Mouse (Mus musculus): ENCODE measurements around the gene Olfr523.
"Not testable (repeated sequence)": the region's sequence is repeated elsewhere in the genome, so short reads cannot be mapped to it uniquely, and the experiment has no call there.

Olfr523 gene

DNA sequence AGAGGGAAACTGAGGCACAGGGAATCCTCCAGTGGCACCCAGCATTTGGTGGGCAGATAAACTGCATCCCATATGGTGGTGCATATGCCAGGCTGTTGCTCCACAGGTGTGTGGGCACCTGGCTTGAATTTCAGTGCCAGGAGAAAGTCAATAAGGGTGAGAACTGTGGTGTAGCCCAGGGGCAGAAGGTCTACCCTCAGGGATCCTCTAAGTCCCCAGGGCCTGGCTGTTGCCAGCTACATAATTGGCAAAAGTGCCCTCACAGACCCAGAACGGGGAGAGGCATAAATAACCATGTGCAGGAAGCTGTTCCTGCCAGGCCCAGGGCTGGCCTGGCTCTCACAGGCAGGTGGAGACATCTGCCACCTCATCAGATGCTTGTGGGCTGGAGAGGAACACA, at the start of gene Olfr523:
Gene Olfr523, plus strand, starts transcription at position 282 of the 400 bp plus-strand sequence.
- DNase-seq (ENCODE audit: low spot score) = no peak

DNA sequence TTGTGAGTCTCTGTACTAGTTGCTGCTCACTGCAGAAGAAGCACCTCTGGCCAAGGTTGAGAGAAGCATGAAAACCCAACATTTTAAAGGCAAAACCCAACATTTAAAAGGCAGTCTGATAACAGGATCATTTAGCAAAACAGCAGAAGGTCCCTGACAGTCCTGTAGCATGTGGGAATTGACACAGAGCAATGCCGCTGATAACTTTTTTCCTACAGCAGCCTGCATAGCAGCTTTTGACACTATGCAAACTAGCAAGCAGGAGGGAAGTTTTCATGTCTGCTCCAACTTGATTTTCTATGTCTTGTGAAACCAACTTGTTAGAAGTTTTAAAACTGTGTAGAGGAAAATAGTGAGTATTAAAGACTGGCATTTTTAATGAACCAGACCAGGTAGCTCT, 48.6 kb upstream of the Olfr523 start:
- no peak for DNase-seq (ENCODE audit: low spot score)

DNA sequence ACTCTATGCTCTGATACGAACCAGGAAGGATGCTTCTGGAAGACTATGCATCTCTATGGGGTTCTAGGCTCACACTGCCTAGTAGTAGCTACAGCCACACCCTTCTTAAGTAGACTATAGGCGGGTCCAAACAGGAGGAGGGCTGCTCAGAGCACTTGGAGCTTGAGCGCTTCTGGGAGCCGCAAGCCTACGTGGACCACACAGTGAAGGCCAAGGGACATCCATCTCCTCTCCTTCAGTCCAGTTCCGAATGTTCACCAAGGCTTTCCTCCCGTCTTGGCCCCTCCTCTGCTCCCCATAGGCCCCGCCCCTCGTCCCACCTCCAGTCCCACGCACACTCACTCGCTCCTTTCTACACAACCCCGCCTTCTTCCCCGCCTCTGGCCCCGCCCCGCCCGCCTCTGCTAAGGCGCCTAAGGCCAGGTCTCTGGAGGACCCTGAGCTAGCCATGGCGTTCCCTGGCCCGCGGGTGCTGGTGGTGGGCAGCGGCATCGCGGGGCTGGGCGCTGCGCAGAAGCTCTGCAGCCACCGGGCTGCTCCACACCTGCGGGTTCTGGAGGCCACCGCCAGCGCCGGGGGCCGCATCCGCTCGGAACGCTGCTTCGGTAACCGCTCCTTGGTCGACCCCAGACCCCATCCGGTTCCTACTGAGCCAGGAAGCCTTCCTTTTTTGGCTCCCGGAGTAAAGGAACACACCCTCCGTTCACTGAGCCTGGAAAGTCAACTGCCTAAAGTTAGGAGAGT, 47.6 kb upstream of the Olfr523 start:
- peak; percentile 46 for DNase-seq (ENCODE audit: low spot score)

DNA sequence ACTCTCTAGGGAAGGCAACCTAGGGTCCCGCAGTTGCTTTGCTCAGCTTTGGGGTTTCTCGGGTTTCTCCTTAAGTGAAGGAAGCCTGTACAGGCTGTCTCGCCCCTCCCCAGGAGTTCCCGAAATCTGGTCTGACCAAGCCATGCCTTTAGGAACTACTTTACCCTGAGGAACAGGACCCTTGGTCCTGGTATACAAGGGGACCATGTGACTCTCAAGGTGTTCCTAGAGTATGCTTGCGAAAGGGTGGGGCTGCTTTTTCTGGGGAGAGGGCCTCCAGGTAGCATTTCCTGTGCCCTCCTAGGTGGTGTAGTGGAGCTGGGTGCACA, 47.0 kb upstream of the Olfr523 start:
- DNase-seq (ENCODE audit: low spot score) = no peak

DNA sequence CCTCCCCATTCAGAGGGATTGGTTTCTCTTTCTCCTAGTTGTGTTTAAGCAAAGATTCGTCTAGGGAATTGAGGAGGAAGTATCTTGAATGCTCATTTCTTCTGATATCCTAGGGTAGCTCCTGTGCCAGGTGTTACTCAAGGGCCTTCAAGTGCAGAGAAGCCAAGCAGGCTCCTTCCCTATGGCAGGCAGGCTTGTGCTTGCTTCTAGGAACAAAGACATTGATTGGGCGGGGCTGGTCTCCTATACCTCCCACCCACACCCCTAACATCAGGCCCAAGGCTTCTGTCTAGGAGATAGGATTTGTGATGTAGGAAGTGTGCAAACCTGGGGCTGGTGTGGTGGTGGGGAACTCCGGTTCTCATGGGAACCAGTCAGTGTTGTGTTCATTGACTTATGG, 46.1 kb upstream of the Olfr523 start:
- DNase-seq (ENCODE audit: low spot score) = no peak

DNA sequence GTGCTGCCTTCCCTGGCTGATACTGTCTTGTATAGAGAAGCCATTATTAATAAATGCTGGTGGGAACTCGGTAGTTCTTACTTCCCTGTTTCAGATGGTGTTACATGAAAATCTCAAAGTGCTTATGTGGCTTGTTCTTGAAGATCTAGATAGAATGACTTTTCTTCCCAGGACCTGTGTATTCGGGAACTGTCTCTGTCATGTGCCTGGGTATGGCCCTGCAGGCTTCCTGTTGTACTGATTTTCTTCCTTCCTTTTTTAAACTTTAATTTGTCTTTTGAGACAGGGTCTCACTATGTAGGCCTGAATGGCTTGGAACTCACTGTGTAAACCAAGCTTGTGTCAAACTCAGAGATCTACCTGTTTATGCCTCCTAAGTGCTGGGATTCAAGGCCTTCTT, 45.1 kb upstream of the Olfr523 start:
- DNase-seq (ENCODE audit: low spot score) = no peak

DNA sequence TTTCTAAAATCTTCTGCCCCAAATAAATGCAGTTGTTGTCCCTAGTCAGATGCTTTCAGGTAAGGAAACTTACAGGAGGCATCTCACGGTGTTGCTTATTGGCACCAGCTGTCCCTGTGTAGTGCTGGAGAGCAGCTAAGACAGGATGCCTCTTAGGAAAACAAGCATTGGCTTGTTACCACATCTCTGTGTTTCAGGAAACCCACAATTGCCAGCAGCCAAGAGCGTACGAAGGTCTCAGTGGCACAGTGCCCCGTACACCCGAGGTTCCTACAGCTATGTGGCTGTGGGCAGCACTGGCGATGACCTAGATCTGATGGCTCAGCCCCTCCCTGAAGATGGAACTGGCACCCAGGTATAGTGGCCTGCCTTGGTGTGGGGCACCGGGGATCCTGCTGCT, 40.8 kb upstream of the Olfr523 start:
- DNase-seq (ENCODE audit: low spot score) = not testable (repeated sequence)

DNA sequence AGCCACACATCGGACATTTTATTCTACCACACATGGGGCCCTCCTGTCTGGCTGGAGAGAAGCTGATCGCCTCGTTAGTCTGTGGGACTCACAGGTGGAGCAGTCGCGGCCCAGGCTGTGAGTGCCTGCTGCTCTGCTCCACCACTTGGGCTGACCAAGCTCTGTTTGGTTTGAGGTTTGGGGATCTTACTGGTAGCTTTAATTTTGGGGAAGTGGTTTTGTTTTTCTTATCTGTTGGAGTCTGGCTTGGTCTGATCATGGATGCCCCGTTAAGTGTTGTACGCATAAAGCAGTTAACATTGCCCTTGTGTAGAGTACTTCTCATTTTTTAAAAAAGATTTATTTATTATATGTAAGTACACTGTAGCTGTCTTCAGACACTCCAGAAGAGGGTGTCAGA, 39.0 kb upstream of the Olfr523 start:
- not testable (repeated sequence) for DNase-seq (ENCODE audit: low spot score)

DNA sequence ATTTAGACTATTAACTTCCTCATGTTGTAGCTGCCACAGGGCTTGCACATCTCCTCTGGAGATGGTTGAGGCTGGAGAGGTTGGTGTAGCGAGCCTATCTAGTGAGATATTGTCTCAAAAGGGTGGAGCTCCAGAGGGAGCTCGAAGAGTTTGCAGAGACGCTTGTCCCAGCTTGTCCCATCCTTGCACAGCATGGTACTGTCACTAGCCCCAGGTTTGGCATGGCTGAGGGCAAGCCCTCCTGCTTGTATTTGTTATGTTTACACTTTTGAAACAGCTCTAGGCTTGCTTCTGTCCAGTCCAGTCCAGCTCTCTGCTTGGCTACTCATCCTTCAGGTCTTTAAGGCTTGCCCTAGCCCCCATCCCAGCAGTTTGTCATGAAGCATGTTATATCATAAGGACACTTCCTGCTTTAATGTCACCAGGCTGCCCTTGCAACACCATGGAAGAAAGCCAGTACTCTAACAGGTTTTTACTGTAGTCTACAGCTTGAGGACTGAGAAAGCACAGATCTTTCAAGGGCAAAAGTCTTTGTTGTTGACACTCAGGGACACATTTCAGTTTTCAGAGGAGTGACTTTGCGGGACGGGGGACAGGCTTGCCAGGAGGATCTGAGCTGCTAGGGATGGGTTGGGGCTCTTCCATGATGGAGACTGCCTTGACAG, 37.8 kb upstream of the Olfr523 start:
- DNase-seq (ENCODE audit: low spot score) = no peak

DNA sequence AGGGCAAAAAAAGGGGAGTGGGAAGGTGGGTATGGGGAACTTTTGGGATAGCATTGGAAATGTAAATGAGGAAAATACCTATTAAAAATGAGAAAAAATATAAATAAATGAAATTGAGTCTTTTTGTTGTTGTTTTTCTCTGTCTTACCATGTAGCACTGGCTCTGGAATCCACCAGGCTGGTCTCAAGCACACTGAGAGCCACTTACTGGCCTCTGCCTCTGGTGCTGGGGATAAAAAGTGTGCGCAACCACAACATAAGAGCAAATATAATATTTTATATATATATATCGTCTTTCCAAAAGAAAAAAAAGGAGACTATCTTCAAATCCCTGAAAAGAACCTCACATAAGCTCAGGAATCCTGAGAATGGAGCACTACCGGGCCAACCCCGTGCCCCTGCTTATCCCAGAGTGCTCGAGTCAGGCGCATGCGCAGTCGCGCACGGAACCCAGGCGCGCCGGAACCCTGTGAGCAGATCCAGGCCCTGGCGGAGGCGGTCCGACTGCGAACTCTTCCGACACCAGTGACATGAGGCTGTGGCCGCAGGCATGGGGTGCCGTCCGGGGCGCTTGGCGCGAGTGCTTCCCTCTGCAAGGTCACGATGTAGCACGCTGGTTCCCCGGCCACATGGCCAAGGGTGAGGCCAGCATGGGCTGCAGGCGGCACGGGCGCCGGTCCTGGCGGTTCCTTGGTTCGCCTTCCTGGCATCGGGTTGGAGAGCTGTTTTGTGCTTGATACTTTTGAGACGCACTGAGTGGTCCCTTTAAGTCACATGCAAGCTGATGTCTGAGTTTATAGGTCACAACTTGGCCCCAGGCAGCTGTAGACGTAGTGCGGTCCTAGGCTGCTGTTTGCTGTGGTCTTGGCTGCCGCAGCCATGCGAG, 35.6 kb upstream of the Olfr523 start, which contains the start of gene Mtg1:
Gene Mtg1, plus strand, starts transcription at position 430 of the 886 bp plus-strand sequence.
- DNase-seq (ENCODE audit: low spot score) = peak; percentile 98

DNA sequence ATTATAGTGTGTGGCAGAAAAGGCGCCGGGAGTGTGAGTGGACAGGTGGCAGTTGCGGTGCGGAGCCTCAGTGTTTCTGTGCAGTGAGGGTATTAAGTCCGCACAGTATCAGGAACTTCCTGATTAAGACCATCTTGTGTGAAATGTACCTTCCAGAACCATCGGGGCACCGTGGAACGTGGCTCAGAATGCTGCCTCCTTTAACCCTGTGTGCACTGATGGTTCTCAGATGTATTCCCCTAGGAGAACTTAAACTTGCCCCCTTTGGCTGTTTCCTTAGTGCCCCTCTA, 35.1 kb upstream of the Olfr523 start:
- no peak for DNase-seq (ENCODE audit: low spot score)

DNA sequence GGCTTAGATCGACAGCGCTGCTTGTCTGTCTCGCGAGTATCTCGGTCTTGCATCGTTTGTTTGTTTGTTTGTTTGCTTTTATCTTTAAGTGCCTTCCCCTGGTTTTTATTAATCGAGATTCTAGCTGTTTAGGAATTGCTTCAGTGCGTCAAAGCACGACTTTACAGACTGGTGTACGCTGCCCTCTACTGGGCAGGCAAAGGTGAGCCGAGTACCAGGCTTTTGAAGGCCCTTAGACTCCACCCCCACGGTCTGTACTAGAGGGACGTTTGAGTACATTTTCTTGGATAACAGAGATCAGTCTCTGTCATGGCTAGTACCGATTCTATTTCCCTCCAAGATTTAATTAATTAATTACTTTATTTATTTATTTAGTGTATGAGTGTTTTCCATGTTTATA, 31.7 kb upstream of the Olfr523 start:
- DNase-seq (ENCODE audit: low spot score) = no peak

DNA sequence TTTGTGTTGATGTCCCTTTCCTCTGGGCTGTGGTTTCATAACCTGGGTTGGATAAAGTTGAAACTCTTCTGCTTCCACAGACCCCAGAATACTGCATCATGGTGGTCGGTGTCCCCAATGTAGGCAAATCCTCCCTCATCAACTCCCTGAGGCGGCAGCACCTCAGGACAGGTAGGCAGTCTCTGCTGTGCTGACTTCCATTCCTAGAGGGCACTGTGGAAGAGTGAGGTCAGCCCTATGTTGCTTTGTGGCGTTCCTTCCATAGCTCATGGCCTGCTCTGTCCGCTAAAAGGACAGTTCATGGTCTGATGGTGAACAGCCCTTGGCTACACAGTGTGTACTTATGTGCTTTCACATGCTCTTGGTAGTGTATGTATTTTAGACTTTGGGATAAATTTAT, 28.5 kb upstream of the Olfr523 start:
- DNase-seq (ENCODE audit: low spot score) = no peak

DNA sequence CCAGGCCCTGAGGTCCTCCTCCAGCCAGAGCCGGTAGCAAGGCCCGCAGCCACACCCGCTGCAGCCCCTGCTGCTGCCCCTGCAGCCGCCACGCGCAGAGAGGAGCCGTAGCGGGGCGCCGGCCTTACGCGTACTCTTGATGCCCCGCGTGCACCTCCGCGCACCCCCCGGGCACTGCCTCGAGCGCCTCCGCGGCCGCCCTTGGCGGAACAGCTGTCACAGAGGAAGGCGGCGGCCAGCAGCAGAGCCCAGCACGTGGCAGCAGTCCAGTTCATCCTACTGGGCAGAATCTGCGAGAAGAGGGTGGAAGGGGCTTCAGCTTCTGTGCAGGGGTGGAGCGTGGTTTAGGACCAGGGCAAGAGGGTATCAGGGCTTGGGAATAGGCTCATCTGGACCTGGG, 19.6 kb upstream of the Olfr523 start:
- no peak for DNase-seq (ENCODE audit: low spot score)

DNA sequence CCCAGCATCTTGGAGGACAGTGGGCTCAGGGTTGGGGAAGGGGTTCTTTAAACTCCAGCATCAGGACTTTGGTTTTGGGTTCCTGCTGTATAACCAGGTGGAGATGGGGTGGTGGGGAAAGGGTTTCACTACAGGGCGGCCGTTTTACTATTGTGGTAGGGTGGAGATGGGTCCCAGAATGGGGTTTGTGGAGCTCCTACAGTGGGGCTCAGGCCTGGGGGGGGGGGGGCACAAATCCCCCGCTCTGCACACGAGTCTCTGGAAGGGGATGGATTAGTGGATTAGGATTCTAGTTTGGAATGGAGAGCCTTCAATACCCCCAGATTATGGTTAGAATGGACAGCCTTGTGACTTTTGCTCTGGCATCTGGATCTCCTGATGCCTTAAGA, 19.2 kb upstream of the Olfr523 start:
- DNase-seq (ENCODE audit: low spot score) = no peak

DNA sequence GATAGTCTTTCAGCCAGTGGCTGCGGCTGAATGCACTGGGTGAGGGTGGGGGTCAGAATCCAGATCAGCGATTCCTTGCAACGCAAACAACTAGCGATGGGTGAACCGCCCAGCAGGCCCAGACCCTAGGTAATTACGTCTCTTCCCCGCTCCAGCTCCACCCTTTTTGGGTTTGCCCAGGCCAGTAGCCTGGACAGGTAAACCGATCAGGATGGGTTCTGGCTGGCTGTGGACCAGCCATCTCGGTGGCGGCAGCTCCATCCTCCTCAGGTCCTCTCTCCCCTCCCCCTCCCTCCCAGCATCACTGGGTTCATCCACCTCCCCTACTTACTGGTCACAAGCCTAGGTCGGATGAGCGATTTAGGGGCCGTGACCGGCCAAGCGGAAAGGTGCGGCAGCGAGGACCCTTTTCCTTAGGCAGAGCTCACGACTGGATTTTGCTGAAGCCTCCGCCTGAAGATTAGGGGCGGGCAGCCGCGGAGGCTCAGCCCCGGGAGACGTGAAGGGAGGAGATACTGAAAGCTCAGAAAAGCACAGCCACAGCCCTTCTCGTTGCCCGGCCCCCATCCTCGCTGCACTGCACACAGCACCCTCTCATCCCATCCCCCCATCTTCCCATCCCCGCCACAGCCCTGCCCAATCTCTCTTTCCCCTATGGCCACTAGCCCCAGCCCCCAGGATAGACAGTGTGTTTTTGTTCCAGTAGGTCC, 18.6 kb upstream of the Olfr523 start, which contains the start of gene Sprn:
Gene Sprn, minus strand, starts transcription at position 660 of the 710 bp plus-strand sequence.
- DNase-seq (ENCODE audit: low spot score) = no peak

DNA sequence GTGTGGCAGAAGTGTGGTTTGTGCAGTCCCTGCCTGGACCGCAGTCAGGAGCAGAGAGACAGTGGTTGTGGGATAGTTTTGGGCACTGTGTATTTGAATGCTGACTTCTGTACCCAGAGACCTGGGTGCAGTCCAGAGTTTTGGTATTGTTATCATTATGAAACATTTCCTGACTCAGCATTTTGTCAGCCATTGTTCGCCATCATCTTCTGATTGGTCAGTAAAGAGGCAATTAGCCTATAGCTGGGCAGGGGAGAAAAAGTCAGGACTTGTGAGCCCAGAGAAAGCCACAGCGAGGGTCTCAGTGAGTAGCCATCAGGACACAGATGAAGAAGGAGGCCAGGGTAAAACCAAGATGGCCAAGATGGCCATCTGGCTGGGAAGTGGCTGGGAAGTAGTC, 12.7 kb upstream of the Olfr523 start:
- no peak for DNase-seq (ENCODE audit: low spot score)

DNA sequence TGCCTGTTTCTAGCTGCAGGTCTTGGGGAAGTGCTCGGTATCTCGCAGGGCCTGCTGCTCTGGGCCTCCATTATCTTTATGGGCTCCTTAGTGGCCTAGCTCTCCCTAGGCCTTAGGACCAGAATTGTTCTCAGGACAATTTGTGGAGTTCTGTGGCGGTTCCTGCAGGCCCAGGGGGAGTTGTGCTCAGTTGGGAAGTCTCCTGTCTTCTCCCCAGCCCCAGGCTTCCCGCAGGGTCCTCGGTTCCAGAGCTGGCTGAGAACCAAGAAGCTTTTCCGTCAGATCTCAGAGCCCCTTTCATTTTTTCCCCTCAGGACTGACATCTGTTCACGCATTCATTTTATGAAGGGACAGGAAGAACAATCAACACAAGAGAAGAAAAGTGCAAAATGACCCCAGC, 8.4 kb upstream of the Olfr523 start, which contains the start of gene Olfr522:
Gene Olfr522, minus strand, starts transcription at position 101 of the 400 bp plus-strand sequence.
- no peak for DNase-seq (ENCODE audit: low spot score)

DNA sequence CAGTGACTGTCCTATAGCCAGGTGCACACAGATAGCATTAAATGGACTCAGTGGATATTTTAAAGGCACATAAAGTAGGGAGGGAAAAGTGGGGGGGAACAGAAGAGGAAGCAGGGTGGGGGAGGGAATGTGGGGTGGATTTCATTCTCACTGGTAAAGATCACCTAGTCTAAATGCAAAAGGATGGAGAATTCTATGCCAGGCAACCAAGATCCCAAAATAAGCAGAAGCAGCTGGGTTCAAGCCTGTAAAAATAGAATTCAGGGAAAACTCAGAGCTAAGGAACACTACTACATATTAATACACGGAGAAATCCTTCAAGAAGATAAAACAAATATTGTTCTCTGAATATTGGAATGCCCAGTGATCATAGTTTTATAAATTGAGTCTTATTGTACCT, 5.1 kb upstream of the Olfr523 start:
- DNase-seq (ENCODE audit: low spot score) = no peak

DNA sequence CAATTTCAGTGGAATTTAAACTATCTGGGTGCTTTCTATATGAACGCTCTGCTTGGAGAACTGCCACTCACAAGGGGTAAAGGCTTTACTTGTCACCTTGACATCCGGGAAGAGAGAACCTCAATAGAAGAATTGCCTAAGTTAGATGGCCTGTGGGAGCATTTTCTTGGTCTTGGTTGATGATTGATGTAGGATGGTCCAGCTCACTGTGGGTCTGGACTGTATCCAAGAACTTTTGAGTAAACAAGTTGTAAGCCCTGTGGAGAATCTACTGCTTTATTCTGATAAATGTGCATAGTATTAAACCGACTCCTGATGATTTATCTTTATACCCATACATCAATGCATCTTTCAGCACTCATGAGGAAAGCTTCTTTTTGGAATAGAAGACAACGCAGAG, 3.6 kb upstream of the Olfr523 start:
- no peak for DNase-seq (ENCODE audit: low spot score)

DNA sequence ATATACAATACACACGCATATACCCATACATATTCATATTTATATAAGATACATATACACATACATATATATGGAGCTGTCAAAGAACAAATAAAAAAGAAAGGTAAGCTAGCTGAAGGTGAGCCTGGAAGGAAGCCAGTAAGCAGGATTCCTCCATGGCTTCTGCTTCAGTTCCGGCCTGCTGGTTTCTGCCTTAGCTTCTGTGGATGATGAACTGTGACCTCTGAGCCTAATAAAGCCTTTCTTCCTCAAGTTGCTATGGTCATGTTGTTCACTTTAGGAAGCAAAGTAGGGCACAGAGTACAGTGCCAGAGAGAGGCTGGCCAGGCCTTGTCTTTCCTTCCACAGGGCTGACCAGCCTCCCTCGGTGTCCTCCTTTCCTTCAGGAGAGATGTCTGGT, 2.2 kb upstream of the Olfr523 start:
- DNase-seq (ENCODE audit: low spot score) = no peak

DNA sequence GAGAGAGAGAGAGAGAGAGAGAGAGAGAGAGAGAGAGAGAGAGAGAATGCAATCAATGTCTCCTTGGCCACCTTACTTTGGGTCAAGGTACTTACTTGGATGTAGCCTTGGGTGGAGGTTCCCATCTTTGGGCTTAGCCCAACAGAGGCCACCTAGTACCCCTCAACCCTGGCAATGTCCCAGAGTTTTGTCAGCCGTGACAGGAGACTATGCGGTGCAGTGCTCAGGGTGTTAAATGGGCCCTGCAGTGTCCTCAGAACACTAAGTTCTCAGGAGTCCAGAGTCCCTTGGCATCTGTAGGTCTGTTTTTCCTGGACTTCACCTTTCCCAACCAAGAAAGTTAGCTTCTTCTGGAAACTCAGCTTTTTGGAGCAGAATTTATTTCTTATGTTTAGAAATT, 6.2 kb downstream of the Olfr523 start:
- no peak for DNase-seq (ENCODE audit: low spot score)
